Mouse (Mus musculus) forebrain, embryonic 15.5 days (tissue): Measurements from ENCODE around the gene AC161166.1. TPM values are rescaled to one million over a fixed set of nuclear protein-coding genes. Genes with fewer than 3 reads are reported as not detected.

Source experiments
- ATAC-seq: fragments of 200-750 bp; cut with Nextera tagmentation; replicated peaks from 2 replicates; pipeline ENCODE4 v1.8.0; 2017; ENCODE audit warnings: mild to moderate bottlenecking, moderate TSS enrichment, moderate library complexity
- H3K27ac ChIP-seq: fragments of 300-500 bp; sonication (generic); replicated peaks from 2 replicates; pipeline ENCODE4 v1.5.1; 2015; ENCODE audit warnings: mild to moderate bottlenecking, inconsistent platforms
- H3K27me3 ChIP-seq: fragments of 300-500 bp; sonication (generic); 2 replicates; pipeline ENCODE4 v1.6.1; 2015; ENCODE audit warnings: inconsistent platforms
- H3K36me3 ChIP-seq: fragments of 300-500 bp; sonication (generic); 2 replicates; pipeline ENCODE4 v1.6.1; 2015; ENCODE audit warnings: mild to moderate bottlenecking, inconsistent platforms
- H3K4me1 ChIP-seq: fragments of 300-500 bp; sonication (generic); 2 replicates; pipeline ENCODE4 v1.6.1; 2015; ENCODE audit warnings: inconsistent platforms
- H3K4me2 ChIP-seq: fragments of 300-500 bp; sonication (generic); replicated peaks from 2 replicates; pipeline ENCODE4 v1.6.1; 2015; ENCODE audit warnings: mild to moderate bottlenecking, inconsistent platforms
- H3K4me3 ChIP-seq: fragments of 300-500 bp; sonication (generic); 2 replicates; pipeline ENCODE4 v1.5.1; 2015; ENCODE audit warnings: mild to moderate bottlenecking, inconsistent platforms
- H3K9ac ChIP-seq: fragments of 300-500 bp; sonication (generic); replicated peaks from 2 replicates; pipeline ENCODE4 v1.6.1; 2015; ENCODE audit warnings: mild to moderate bottlenecking, inconsistent platforms
- H3K9me3 ChIP-seq: fragments of 300-500 bp; sonication (generic); 2 replicates; pipeline ENCODE4 v1.6.1; 2016; ENCODE audit warnings: inconsistent platforms
- WGBS: fragments of 180-500 bp; shearing (Covaris S2); methylation state at CpG from one replicate; pipeline ENCODE4 v1.1.7; 2015; ENCODE audit warnings: mixed read lengths; 5-methylcytosine and 5-hydroxymethylcytosine counted together
- polyA plus RNA-seq: library from polyadenylated mRNA; unstranded; fragments of >200 nt; fragmentation: Nextera tagmentation; extraction: Ambion mirVana; gene quantifications from 2 replicates; pipeline ENCODE4 v1.2.1, GENCODE M21; 2015

Gene AC161166.1
- polyA plus RNA-seq: 1.5 and 1.7 TPM in 2 replicates

GRCm38 (mm10) chr7:24512355-24512754 is at the start of gene AC161166.1:
AC161166.1 (minus strand) TSS chr7:24512455.
- Histone ChIP-seq H3K27me3 (no peaks in the 10 kb centered on the region), H3K4me2 (no peak within 1 kb of the TSS), H3K4me3 (no peak within 1 kb of the TSS), H3K27ac (no peak within 1 kb of the TSS), H3K4me1 (peaks cover 35% of the 10 kb centered on the region), H3K9me3 (no peaks in the 10 kb centered on the region), H3K36me3 (peaks cover 23% of the 10 kb centered on the region), H3K9ac (no peak within 1 kb of the TSS)
- no peak for ATAC-seq
- WGBS: 88% methylated on average over 7 of the region's 7 CpGs

- no peak for ATAC-seq
- H3K27ac ChIP-seq: no peak overlapping the region
- H3K9ac ChIP-seq: no peak overlapping the region
- H3K9me3 ChIP-seq: no peaks in the 10 kb centered on the region
- H3K27me3 ChIP-seq: no peaks in the 10 kb centered on the region
- no peaks in the 10 kb centered on the region for H3K4me1 ChIP-seq
- WGBS: 93% methylated on average over 4 of the region's 4 CpGs
- no peak overlapping the region for H3K4me2 ChIP-seq
- no peak overlapping the region for H3K4me3 ChIP-seq
- H3K36me3 ChIP-seq: peaks cover 17% of the 10 kb centered on the region
These were observed 49.2 kb upstream of the AC161166.1 start for GRCm38 (mm10) chr7:24561450-24561849.

- ATAC-seq: no peak
- 95% methylated on average over 10 of the region's 10 CpGs for WGBS
These were observed 43.5 kb upstream of the AC161166.1 start for GRCm38 (mm10) chr7:24555786-24556185.

DNA sequence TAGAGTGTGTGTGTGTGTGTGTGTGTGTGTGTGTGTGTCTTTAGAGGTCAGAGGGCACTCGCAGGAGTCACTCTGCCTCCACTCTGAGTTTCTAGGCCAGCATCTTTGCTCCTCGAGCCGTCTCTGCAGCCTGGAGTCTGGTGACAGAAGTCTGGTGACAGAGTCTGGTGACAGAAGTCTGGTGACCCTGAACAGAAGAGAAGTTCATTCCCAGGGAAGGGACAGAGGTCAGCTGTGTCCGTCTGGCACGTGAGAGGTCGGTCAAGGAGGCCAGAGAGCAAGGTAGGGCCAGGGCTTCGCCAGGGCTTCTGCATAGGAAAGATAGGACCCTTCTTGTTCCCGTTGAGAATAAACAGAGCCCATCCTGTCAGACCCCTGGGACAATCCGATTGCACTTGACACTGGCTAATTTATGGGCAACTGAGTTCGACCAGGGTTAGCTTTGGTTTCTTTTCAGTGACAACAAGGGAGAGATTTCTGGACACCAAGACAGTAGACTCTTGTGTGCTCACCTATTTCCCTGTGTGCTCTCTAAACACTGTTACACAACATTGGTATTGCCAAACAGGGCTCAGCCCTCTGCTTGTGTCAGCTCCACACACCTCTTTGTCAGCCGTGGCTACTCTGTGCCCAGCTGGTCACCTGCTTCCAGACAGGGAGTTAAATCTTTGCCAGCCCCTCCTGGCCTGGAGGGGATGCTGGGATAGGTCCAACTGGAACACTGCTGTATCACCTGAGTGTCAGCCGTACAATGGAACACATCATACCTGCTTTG is 39.9 kb upstream of the AC161166.1 start:
- H3K4me3 ChIP-seq: no peak overlapping the region
- H3K36me3 ChIP-seq: peaks cover 23% of the 10 kb centered on the region
- WGBS: 92% methylated on average over 12 of the region's 12 CpGs
- no peak for ATAC-seq
- H3K27ac ChIP-seq: no peak overlapping the region
- peaks cover 10% of the 10 kb centered on the region for H3K4me1 ChIP-seq
- H3K9me3 ChIP-seq: no peaks in the 10 kb centered on the region
- no peak overlapping the region for H3K9ac ChIP-seq
- no peaks in the 10 kb centered on the region for H3K27me3 ChIP-seq
- no peak overlapping the region for H3K4me2 ChIP-seq

More at GRCm38 (mm10) chr7:24555786-24556185, 43.5 kb upstream of the AC161166.1 start:
- no peak overlapping the region for H3K4me2 ChIP-seq
- no peaks in the 10 kb centered on the region for H3K9me3 ChIP-seq
- no peak overlapping the region for H3K9ac ChIP-seq
- no peaks in the 10 kb centered on the region for H3K27me3 ChIP-seq
- no peak overlapping the region for H3K27ac ChIP-seq
- peaks cover 16% of the 10 kb centered on the region for H3K36me3 ChIP-seq
- H3K4me1 ChIP-seq: no peaks in the 10 kb centered on the region
- H3K4me3 ChIP-seq: no peak overlapping the region

GRCm38 (mm10) chr7:24547534-24548036 is 35.3 kb upstream of the AC161166.1 start:
- no peaks in the 10 kb centered on the region for H3K9me3 ChIP-seq
- H3K4me1 ChIP-seq: peaks cover 15% of the 10 kb centered on the region
- peak overlapping the region; percentile 93 for H3K4me3 ChIP-seq
- ATAC-seq: no peak; the same call in 1 of the 2 replicates
- 20% methylated on average over 13 of the region's 13 CpGs for WGBS
- peak overlapping the region; percentile 53 for H3K4me2 ChIP-seq
- H3K27ac ChIP-seq: peak overlapping the region; percentile 66
- H3K9ac ChIP-seq: peak overlapping the region; percentile 88
- no peaks in the 10 kb centered on the region for H3K27me3 ChIP-seq
- peaks cover 14% of the 10 kb centered on the region for H3K36me3 ChIP-seq

DNA sequence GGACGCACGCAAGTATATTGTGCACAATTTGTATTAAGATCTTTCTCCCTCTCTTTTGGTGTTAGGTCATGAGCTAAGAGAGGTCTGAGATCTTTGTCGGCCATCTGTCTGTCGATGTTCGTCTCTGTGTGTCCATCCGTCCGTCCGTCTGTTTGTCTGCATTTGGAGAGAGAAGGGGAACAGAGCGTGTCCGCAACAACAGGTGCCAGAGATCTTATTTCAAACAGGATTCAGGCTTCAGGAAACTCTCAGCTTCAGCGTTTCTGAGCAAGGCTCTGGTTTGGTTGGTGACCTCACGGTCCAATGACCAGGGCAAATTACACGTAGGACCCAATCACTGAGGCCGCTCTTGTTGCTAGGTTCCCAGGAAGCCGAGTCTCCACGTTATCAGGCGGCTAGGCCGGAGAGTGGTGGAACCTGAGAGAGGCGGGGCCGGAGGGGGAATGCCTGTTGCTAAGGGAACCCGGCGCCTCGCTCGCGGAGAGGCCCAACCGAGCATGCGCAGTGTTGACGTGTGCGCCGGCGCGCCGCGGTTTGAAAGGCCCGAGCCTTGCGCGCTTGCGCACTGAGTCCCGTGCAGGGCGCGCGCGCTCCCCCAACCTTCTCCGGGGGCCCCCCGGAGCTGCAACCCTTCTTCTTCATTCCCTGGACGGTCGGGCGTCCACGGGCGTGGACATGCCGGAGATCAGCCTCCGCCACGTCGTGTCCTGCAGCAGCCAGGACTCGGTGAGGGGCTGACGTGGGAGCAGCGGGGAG is 34.6 kb upstream of the AC161166.1 start:
- H3K4me3 ChIP-seq: peak overlapping the region; percentile 93
- no peaks in the 10 kb centered on the region for H3K27me3 ChIP-seq
- H3K27ac ChIP-seq: peak overlapping the region; percentile 66
- ATAC-seq: peak; percentile 97
- peaks cover 15% of the 10 kb centered on the region for H3K4me1 ChIP-seq
- no peaks in the 10 kb centered on the region for H3K9me3 ChIP-seq
- peaks cover 9% of the 10 kb centered on the region for H3K36me3 ChIP-seq
- under 1% methylated on average over 55 of the region's 57 CpGs for WGBS
- peak overlapping the region; percentile 88 for H3K9ac ChIP-seq
- H3K4me2 ChIP-seq: peak overlapping the region; percentile 53

- WGBS: 37% methylated on average over 13 of the region's 13 CpGs
- peak within 1 kb of the TSS; percentile 93 for H3K4me3 ChIP-seq
- H3K27me3 ChIP-seq: no peaks in the 10 kb centered on the region
- H3K4me2 ChIP-seq: peak within 1 kb of the TSS; percentile 53
- peak; percentile 15; the same call in 1 of the 2 replicates for ATAC-seq
- H3K36me3 ChIP-seq: peaks cover 9% of the 10 kb centered on the region
- peak within 1 kb of the TSS; percentile 66 for H3K27ac ChIP-seq
- no peaks in the 10 kb centered on the region for H3K9me3 ChIP-seq
- peaks cover 15% of the 10 kb centered on the region for H3K4me1 ChIP-seq
- H3K9ac ChIP-seq: peak within 1 kb of the TSS; percentile 88
These were observed 33.9 kb upstream of the AC161166.1 start, which contains the start of the genes Pinlyp and Xrcc1 for GRCm38 (mm10) chr7:24546068-24546614. Pinlyp (minus strand) TSS chr7:24546118. Xrcc1 (plus strand) TSS chr7:24546289.

- 88% methylated on average over 2 of the region's 2 CpGs for WGBS
- ATAC-seq: no peak
- no peak overlapping the region for H3K4me3 ChIP-seq
- H3K9ac ChIP-seq: no peak overlapping the region
- H3K4me1 ChIP-seq: peaks cover 15% of the 10 kb centered on the region
- H3K4me2 ChIP-seq: no peak overlapping the region
- no peaks in the 10 kb centered on the region for H3K27me3 ChIP-seq
- no peaks in the 10 kb centered on the region for H3K9me3 ChIP-seq
- H3K36me3 ChIP-seq: peaks cover 4% of the 10 kb centered on the region
- no peak overlapping the region for H3K27ac ChIP-seq
These were observed 32.3 kb upstream of the AC161166.1 start for GRCm38 (mm10) chr7:24544506-24544905.

DNA sequence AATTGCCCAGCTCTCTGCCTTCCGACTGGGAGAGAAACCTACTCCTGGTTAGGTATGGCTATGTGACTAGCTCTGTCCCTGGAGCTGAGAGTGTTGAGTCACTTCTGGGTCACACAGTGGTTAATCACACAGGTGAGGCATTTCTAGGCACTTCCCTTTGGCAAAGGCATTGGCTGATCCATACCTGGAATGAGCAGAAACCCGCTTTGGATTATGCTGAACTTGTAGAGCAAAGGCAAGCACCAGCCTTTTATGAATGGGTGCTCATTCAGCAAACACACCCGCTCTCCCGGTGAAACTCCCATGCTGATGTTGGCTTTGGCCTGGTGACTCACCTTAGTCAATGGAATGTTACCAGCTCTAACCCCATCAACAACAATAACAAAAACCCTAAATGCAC is 27.4 kb upstream of the AC161166.1 start:
- H3K9ac ChIP-seq: no peak overlapping the region
- no peak for ATAC-seq
- WGBS: 98% methylated on average over 4 of the region's 4 CpGs
- H3K4me1 ChIP-seq: peaks cover 11% of the 10 kb centered on the region
- peaks cover 16% of the 10 kb centered on the region for H3K36me3 ChIP-seq
- no peaks in the 10 kb centered on the region for H3K27me3 ChIP-seq
- H3K9me3 ChIP-seq: no peaks in the 10 kb centered on the region
- H3K27ac ChIP-seq: no peak overlapping the region
- H3K4me2 ChIP-seq: no peak overlapping the region
- H3K4me3 ChIP-seq: no peak overlapping the region

DNA sequence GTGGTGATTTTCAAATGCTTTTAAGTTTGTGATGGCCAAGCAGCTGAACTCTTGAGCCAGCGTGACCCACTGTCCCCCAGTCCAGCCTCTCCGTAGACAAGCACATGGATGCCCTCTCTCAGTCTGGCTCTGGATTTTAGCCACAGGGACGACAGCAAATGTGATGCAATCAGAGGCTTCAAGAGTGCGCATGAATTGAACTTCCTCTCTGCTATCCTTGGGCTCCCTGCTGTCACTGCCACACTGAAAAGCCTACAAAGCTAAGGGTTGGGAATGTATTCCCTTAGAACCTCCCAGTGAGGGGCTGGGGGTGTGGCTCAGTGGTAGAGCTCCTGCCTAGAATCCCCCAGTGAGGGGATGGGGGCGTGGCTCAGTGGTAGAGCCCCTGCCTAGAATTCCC is 26.4 kb upstream of the AC161166.1 start:
- Histone ChIP-seq H3K4me2 (no peak overlapping the region), H3K27ac (no peak overlapping the region), H3K4me1 (peaks cover 21% of the 10 kb centered on the region), H3K9ac (no peak overlapping the region), H3K36me3 (peaks cover 26% of the 10 kb centered on the region), H3K27me3 (no peaks in the 10 kb centered on the region), H3K4me3 (no peak overlapping the region), H3K9me3 (no peaks in the 10 kb centered on the region)
- ATAC-seq: no peak
- 82% methylated on average over 5 of the region's 5 CpGs for WGBS

GRCm38 (mm10) chr7:24538154-24538553 is 25.9 kb upstream of the AC161166.1 start:
- Histone ChIP-seq H3K9me3 (no peaks in the 10 kb centered on the region), H3K4me1 (peaks cover 26% of the 10 kb centered on the region), H3K9ac (no peak overlapping the region), H3K4me2 (no peak overlapping the region), H3K4me3 (no peak overlapping the region), H3K27me3 (no peaks in the 10 kb centered on the region), H3K36me3 (peaks cover 32% of the 10 kb centered on the region), H3K27ac (0 out of 2 replicates have a peak overlapping the region, but pooled peaks have one; percentile 15)
- no peak for ATAC-seq
- WGBS: 38% methylated on average over 5 of the region's 5 CpGs

DNA sequence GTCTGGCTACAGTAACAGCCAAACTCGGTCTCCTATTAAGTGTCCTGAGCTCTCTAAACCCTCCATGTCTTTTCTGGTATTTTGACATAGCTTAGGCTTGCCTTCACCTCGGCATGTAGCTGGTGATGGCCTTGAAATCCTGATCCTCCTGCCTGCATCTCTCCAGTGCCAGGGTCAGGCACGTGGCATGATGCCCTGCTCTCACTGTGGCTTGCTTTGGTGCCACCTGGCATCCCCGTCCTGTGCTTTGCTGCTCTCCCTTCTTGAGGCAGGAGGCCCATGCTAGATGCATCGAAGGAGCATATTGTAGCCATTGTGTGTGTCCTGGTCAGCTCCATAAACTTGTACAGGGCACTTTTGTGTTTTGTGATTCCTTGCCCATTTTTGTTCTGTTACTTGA is 25.3 kb upstream of the AC161166.1 start:
- 84% methylated on average over 5 of the region's 5 CpGs for WGBS
- Histone ChIP-seq H3K9me3 (no peaks in the 10 kb centered on the region), H3K4me2 (no peak overlapping the region), H3K27ac (no peak overlapping the region), H3K9ac (no peak overlapping the region), H3K36me3 (peaks cover 33% of the 10 kb centered on the region), H3K4me1 (peaks cover 30% of the 10 kb centered on the region), H3K27me3 (no peaks in the 10 kb centered on the region), H3K4me3 (no peak overlapping the region)
- ATAC-seq: no peak
